Mouse (Mus musculus) intestine, embryonic 15.5 days (tissue): ENCODE measurements around the gene Batf3. TPM values are rescaled to one million over a fixed set of nuclear protein-coding genes. Genes with fewer than 3 reads are reported as not detected.
"Not testable (repeated sequence)": the region's sequence is repeated elsewhere in the genome, so short reads cannot be mapped to it uniquely, and the experiment has no call there.

Source experiments
- ATAC-seq: fragments of 200-750 bp; cut with Nextera tagmentation; 2 replicates; pipeline ENCODE4 v1.8.0; 2017; ENCODE audit warnings: moderate TSS enrichment, moderate library complexity
- H3K27ac ChIP-seq: fragments of 300-500 bp; sonication (generic); 2 replicates; pipeline ENCODE4 v1.5.1; 2015; ENCODE audit warnings: mild to moderate bottlenecking, inconsistent platforms
- H3K27me3 ChIP-seq: fragments of 300-500 bp; sonication (generic); replicated peaks from 2 replicates; pipeline ENCODE4 v1.6.1; 2015; ENCODE audit warnings: inconsistent platforms
- H3K36me3 ChIP-seq: fragments of 300-500 bp; sonication (generic); 2 replicates; pipeline ENCODE4 v1.6.1; 2015; ENCODE audit warnings: inconsistent platforms
- H3K4me1 ChIP-seq: fragments of 300-500 bp; sonication (generic); replicated peaks from 2 replicates; pipeline ENCODE4 v1.6.1; 2015; ENCODE audit warnings: inconsistent platforms
- H3K4me2 ChIP-seq: fragments of 300-500 bp; sonication (generic); replicated peaks from 2 replicates; pipeline ENCODE4 v1.6.1; 2015; ENCODE audit warnings: mild to moderate bottlenecking, inconsistent platforms
- H3K4me3 ChIP-seq: fragments of 300-500 bp; sonication (generic); replicated peaks from 2 replicates; pipeline ENCODE4 v1.5.1; 2015; ENCODE audit warnings: inconsistent platforms
- H3K9ac ChIP-seq: fragments of 300-500 bp; sonication (generic); 2 replicates; pipeline ENCODE4 v1.6.1; 2015; ENCODE audit warnings: inconsistent platforms
- H3K9me3 ChIP-seq: fragments of 300-500 bp; sonication (generic); 2 replicates; pipeline ENCODE4 v1.6.1; 2016; ENCODE audit warnings: inconsistent platforms
- WGBS: fragments of 180-500 bp; shearing (Covaris S2); methylation state at CpG from one replicate; pipeline ENCODE4 v1.1.7; 2015; 5-methylcytosine and 5-hydroxymethylcytosine counted together
- polyA plus RNA-seq: library from polyadenylated mRNA; unstranded; fragments of >200 nt; fragmentation: Nextera tagmentation; extraction: Ambion mirVana; gene quantifications from 2 replicates; pipeline ENCODE4 v1.2.1, GENCODE M21; 2015

Gene Batf3
- polyA plus RNA-seq, 1 experiment from 2014 or later = 10.5 TPM

DNA sequence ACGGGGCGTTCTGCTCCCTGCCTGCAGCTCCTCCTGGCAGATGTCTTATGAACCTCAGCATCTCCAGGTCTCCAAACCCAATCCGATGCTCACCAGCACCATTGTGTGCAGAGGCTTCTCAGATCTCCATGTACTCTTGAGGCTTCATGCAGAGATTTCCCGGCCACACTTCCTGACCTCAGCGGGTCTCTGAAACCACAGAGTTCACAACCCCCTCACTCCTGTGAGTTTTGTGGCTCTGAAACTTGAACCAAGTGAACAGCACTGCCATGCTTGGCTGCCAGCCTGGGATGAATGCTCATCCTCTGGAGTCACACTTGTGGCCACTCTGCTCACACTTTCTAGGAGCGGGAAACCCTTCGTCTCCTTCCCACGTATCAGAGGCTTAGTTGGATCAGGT is 43.3 kb downstream of the Batf3 start:
- ATAC-seq = no peak
- no peak overlapping the region for H3K4me3 ChIP-seq
- no peak overlapping the region for H3K27ac ChIP-seq
- H3K4me2 ChIP-seq = no peak overlapping the region
- 0 out of 2 replicates have a peak, but pooled peaks cover 3% of the 10 kb centered on the region for H3K27me3 ChIP-seq
- H3K9ac ChIP-seq = no peak overlapping the region
- H3K4me1 ChIP-seq = no peaks in the 10 kb centered on the region
- H3K36me3 ChIP-seq = no peaks in the 10 kb centered on the region
- no peaks in the 10 kb centered on the region for H3K9me3 ChIP-seq
- 87% methylated on average over 8 of the region's 8 CpGs for WGBS

DNA sequence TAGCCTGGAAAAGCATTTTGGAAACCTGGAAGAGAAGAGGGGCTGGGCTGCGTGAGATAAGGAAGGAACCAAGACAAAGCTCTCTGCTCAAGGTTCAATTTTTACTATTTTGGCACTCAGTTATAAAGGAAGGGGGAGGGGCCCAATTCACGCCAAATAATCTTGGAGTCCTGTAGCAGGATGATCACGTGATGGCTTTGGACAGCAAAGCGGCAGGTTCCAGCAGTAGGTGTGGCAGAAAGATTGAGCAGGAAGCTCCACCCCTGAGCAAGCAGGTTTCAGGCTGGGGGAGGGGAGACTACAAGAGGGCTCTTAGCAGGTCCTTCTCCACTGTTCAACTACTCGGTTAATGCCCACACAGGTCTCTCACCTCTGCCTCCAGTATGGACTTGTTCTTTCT is 51.8 kb downstream of the Batf3 start:
- not testable (repeated sequence) for ATAC-seq

DNA sequence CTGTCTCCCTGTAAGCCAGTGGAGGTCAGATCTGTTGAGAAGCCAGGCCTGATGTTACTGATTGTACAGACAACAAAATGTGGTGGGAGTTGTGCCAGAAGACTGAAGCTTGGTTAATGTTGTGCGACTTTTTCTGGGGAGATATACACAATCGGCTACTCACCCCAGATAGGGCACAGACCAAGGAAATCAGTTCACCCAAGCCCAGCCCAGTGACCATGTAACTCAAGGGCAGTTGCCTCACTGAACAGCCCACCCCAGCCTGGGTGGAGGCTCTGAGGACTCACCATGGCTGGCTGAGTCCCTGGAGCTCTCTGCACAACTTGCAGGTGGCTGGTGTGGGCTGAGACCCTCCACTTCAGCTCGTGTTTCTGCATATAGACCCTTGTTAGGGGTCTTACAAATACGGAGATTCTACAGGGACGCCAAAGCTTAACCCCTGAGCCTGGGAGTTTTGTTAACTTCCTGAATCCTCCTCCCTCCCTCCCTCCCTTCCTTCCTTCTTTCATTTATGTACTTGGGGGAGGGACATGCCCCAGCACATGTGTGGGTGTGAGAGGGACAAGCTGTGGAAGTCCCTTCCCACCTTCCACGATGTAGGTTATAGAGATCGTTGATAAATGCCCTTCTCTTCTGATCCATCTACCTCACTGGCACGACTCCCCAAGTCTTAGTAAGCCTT is 53.4 kb downstream of the Batf3 start:
- Histone ChIP-seq H3K27me3 (no peaks in the 10 kb centered on the region), H3K36me3 (no peaks in the 10 kb centered on the region), H3K9me3 (no peaks in the 10 kb centered on the region), H3K4me3 (no peak overlapping the region), H3K4me2 (no peak overlapping the region), H3K27ac (no peak overlapping the region), H3K9ac (no peak overlapping the region), H3K4me1 (no peaks in the 10 kb centered on the region)
- ATAC-seq = no peak
- WGBS = 75% methylated on average over 8 of the region's 8 CpGs

More for the DNA sequence above, 51.8 kb downstream of the Batf3 start:
- WGBS = 77% methylated on average over 5 of the region's 5 CpGs
- not testable (repeated sequence) for H3K9ac ChIP-seq, H3K36me3 ChIP-seq, H3K4me3 ChIP-seq, H3K27ac ChIP-seq, H3K4me1 ChIP-seq, H3K9me3 ChIP-seq, H3K27me3 ChIP-seq, H3K4me2 ChIP-seq

DNA sequence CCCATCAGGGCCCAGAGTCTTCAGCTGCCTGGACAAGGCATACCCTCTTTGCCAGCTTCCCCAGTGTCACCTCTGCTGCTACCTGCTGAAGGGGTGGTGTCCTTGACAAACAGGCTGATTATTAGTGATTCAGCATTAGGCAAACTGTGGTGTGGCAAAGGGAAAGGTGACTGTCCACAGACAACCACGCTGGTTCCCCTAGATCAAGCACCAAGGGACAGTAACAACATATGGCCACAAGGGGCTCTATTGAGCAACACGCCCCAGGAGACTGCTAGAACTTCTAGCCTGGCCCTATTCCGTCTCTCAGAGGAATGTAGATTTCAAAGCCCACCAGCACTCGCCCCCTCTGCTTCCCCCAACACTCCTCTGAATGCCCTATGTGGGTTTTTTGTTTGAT is 55.4 kb downstream of the Batf3 start:
- no peak overlapping the region for H3K9ac ChIP-seq
- 24% methylated on average over 4 of the region's 4 CpGs for WGBS
- H3K36me3 ChIP-seq = no peaks in the 10 kb centered on the region
- no peaks in the 10 kb centered on the region for H3K9me3 ChIP-seq
- no peak overlapping the region for H3K4me3 ChIP-seq
- no peaks in the 10 kb centered on the region for H3K27me3 ChIP-seq
- no peak overlapping the region for H3K27ac ChIP-seq
- H3K4me2 ChIP-seq = no peak overlapping the region
- ATAC-seq = peak; percentile 59; the same call in 1 of the 2 replicates
- H3K4me1 ChIP-seq = no peaks in the 10 kb centered on the region

DNA sequence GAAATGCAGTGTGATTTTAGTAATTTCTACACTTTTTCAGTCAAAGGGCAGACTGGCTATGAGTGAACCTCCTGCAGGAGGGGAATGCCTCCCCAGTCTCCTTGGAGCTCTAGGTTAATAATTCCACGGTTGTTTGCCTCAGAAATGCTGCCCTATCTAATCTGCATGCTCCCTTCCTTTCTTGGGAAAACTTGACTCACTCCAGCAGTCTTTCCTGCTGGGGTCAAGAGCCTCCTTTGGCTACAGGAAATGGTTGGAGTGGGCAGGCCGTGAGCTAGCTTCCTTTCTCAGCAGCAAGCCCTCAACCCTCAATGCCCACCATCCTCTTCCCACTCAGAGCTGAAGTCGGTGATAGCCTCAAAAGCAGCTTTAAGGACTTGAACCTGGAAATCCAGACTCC is 56.7 kb downstream of the Batf3 start:
- no peaks in the 10 kb centered on the region for H3K9me3 ChIP-seq
- ATAC-seq = peak; percentile 51; the same call in 1 of the 2 replicates
- H3K27me3 ChIP-seq = no peaks in the 10 kb centered on the region
- no peaks in the 10 kb centered on the region for H3K4me1 ChIP-seq
- WGBS = 31% methylated on average over 3 of the region's 3 CpGs
- H3K27ac ChIP-seq = no peak overlapping the region
- no peak overlapping the region for H3K9ac ChIP-seq
- no peak overlapping the region for H3K4me2 ChIP-seq
- H3K36me3 ChIP-seq = no peaks in the 10 kb centered on the region
- H3K4me3 ChIP-seq = no peak overlapping the region

Other genes with a start within 250 kb of the Batf3 start
- 12.1 TPM in 2 replicates for gene Rps6kc1, start 186.1 kb upstream of the Batf3 start, polyA plus RNA-seq
- 36.2 and 40.2 TPM in 2 replicates for gene Angel2, start 172.7 kb upstream of the Batf3 start, polyA plus RNA-seq
- 15.6 and 19.1 TPM in 2 replicates for gene Vash2, start 118.6 kb upstream of the Batf3 start, polyA plus RNA-seq
- 9.8 and 10.7 TPM in 2 replicates for gene Flvcr1, start 71.7 kb upstream of the Batf3 start, polyA plus RNA-seq
- not detected in 2 replicates for gene Spata45, start 61.2 kb upstream of the Batf3 start, polyA plus RNA-seq
- 11.9 and 12.6 TPM in 2 replicates for gene Tatdn3, start 34.9 kb upstream of the Batf3 start, polyA plus RNA-seq
- 17.0 and 18.8 TPM in 2 replicates for gene Nsl1, start 34.8 kb upstream of the Batf3 start, polyA plus RNA-seq
- not detected in 2 replicates for gene Fam71a, start 67.0 kb downstream of the Batf3 start, polyA plus RNA-seq
- gene Atf3, start 120.2 kb downstream of the Batf3 start, polyA plus RNA-seq = 4.1 and 4.9 TPM in 2 replicates
- gene Nenf, start 220.3 kb downstream of the Batf3 start, polyA plus RNA-seq = 91.3 and 94.3 TPM in 2 replicates
- 16.4 and 16.9 TPM in 2 replicates for gene Tmem206, start 228.1 kb downstream of the Batf3 start, polyA plus RNA-seq